Mouse (Mus musculus) heart, embryonic 14.5 days (tissue): Measurements from ENCODE around the gene Tanc1. TPM values are rescaled to one million over a fixed set of nuclear protein-coding genes. Genes with fewer than 3 reads are reported as not detected.

Source experiments
- ATAC-seq: fragments of 200-750 bp; cut with Nextera tagmentation; 2 replicates; pipeline ENCODE4 v1.8.0; 2017; ENCODE audit warnings: low read depth, moderate TSS enrichment; ENCODE audit not compliant: insufficient number of reproducible peaks, insufficient read depth, low FRiP score
- H3K27ac ChIP-seq, 2 experiments: fragments of 200-500 bp in 1 of 2; fragments of 300-500 bp in 1 of 2; sonication (generic) in 1 of 2; replicated peaks in 1 of 2; 2 replicates each; pipeline ENCODE4 v1.5.1; 2012 to 2014; ENCODE audit warnings: low read depth in 2 of 2, low read length in 2 of 2, control low read depth in 1 of 2, mild to moderate bottlenecking in 1 of 2, mixed read lengths in 1 of 2; ENCODE audit not compliant: control insufficient read depth in 1 of 2, insufficient read depth in 1 of 2
- H3K27me3 ChIP-seq: fragments of 300-500 bp; sonication (generic); 2 replicates; pipeline ENCODE4 v1.6.1; 2014; ENCODE audit warnings: mild to moderate bottlenecking, low read length, control low read depth; ENCODE audit not compliant: control insufficient read depth, insufficient read depth
- H3K36me3 ChIP-seq: fragments of 300-500 bp; sonication (generic); 2 replicates; pipeline ENCODE4 v1.6.1; 2014; ENCODE audit warnings: mild to moderate bottlenecking, control low read depth, low read length, mixed read lengths; ENCODE audit not compliant: control insufficient read depth, insufficient read depth
- H3K4me1 ChIP-seq, 2 experiments: fragments of 200-500 bp in 1 of 2; fragments of 300-500 bp in 1 of 2; sonication (generic) in 1 of 2; 2 replicates each; pipeline ENCODE4 v1.6.1; 2012 to 2014; ENCODE audit warnings: low read length in 2 of 2, control low read depth in 1 of 2, mixed read lengths in 1 of 2; ENCODE audit not compliant: control insufficient read depth in 2 of 2, insufficient read depth in 2 of 2
- H3K4me2 ChIP-seq: fragments of 300-500 bp; sonication (generic); 2 replicates; pipeline ENCODE4 v1.6.1; 2014; ENCODE audit warnings: mild to moderate bottlenecking, low read length
- H3K4me3 ChIP-seq, 2 experiments: fragments of 200-500 bp in 1 of 2; fragments of 300-500 bp in 1 of 2; sonication (generic) in 1 of 2; 2 replicates each; pipeline ENCODE4 v1.5.1; 2012 to 2014; ENCODE audit warnings: low read length in 2 of 2, mild to moderate bottlenecking in 2 of 2, control low read depth in 1 of 2, low read depth in 1 of 2, moderate library complexity in 1 of 2; ENCODE audit not compliant: control insufficient read depth in 1 of 2, insufficient read depth in 1 of 2
- H3K9ac ChIP-seq: fragments of 300-500 bp; sonication (generic); 2 replicates; pipeline ENCODE4 v1.6.1; 2014; ENCODE audit warnings: mild to moderate bottlenecking, low read length
- H3K9me3 ChIP-seq: fragments of 300-500 bp; sonication (generic); 2 replicates; pipeline ENCODE4 v1.6.1; 2016; ENCODE audit warnings: low read length, control low read depth; ENCODE audit not compliant: control insufficient read depth
- WGBS: fragments of 180-500 bp; shearing (Covaris S2); extraction: QIAGEN DNeasy Blood & Tissue Kit; methylation state at CpG from one replicate; pipeline ENCODE4 v1.1.7; 2014; 5-methylcytosine and 5-hydroxymethylcytosine counted together
- polyA plus RNA-seq: library from polyadenylated mRNA; unstranded; fragments of >200 nt; fragmentation: Nextera tagmentation; extraction: Ambion mirVana; gene quantifications from 2 replicates; pipeline ENCODE4 v1.2.1, GENCODE M21; 2014

Tanc1 gene
- polyA plus RNA-seq, 1 experiment from 2014 or later, result 27.2 TPM

- ATAC-seq, result no peak
- no peak overlapping the region; a peak in 1 of 4 replicates for H3K27ac ChIP-seq
- no peaks in the 10 kb centered on the region for H3K27me3 ChIP-seq
- H3K9ac ChIP-seq, result no peak overlapping the region
- H3K4me2 ChIP-seq, result no peak overlapping the region
- H3K36me3 ChIP-seq, result peaks cover 59% of the 10 kb centered on the region
- H3K4me3 ChIP-seq, result no peak overlapping the region
- peaks cover 0 to 12% of the 10 kb centered on the region in 2 experiments for H3K4me1 ChIP-seq
- WGBS, result 92% methylated on average over 7 of the region's 7 CpGs
- H3K9me3 ChIP-seq, result no peaks in the 10 kb centered on the region
Observed at GRCm38 (mm10) chr2:59810039-59810438, 198.2 kb downstream of the Tanc1 start.

GRCm38 (mm10) chr2:59811247-59811646 is 199.4 kb downstream of the Tanc1 start:
- no peak overlapping the region for H3K4me2 ChIP-seq
- H3K9ac ChIP-seq, result no peak overlapping the region
- H3K9me3 ChIP-seq, result no peaks in the 10 kb centered on the region
- WGBS, result 81% methylated on average over 1 of the region's 1 CpGs
- peaks cover 4 to 10% of the 10 kb centered on the region in 2 experiments; a peak in 3 of 4 replicates for H3K4me1 ChIP-seq
- H3K4me3 ChIP-seq, result no peak overlapping the region
- no peak for ATAC-seq
- 0 out of 4 replicates have a peak overlapping the region, but pooled peaks of 1 of the 2 experiments have one; percentile 16 for H3K27ac ChIP-seq
- H3K36me3 ChIP-seq, result peaks cover 67% of the 10 kb centered on the region
- H3K27me3 ChIP-seq, result no peaks in the 10 kb centered on the region

DNA sequence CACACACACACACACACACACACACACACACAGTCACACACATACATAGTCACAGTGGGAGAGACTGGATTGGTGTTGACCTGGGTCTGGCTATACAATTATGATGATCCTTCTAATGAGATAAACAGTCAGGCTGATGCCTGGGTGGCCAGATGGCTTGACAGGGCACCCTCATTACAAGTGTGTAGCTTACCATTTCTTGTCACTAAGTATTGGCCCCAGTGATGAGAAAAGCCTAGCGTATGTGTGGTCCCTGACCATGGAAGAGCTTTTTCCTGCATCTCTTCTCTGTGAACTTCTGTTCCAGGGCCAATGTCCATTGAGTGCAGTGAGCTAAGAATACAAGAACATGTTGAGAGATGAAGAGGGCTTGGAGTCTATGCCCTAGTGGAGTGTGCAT is 200.8 kb downstream of the Tanc1 start:
- Histone ChIP-seq H3K36me3 (peaks cover 66% of the 10 kb centered on the region), H3K4me1 (peaks cover 4 to 10% of the 10 kb centered on the region in 2 experiments; a peak in 3 of 4 replicates), H3K4me2 (no peak overlapping the region), H3K9me3 (no peaks in the 10 kb centered on the region), H3K27me3 (no peaks in the 10 kb centered on the region), H3K27ac (no peak overlapping the region), H3K4me3 (no peak overlapping the region), H3K9ac (no peak overlapping the region)
- no peak for ATAC-seq
- 87% methylated on average over 1 of the region's 1 CpGs for WGBS

GRCm38 (mm10) chr2:59813457-59813856 is 201.6 kb downstream of the Tanc1 start:
- 0 out of 2 replicates have a peak, but pooled peaks have one; percentile 18 for ATAC-seq
- Histone ChIP-seq H3K4me1 (peaks cover 4 to 10% of the 10 kb centered on the region in 2 experiments; a peak in 3 of 4 replicates), H3K27ac (no peak overlapping the region), H3K4me2 (no peak overlapping the region), H3K36me3 (peaks cover 66% of the 10 kb centered on the region), H3K4me3 (no peak overlapping the region), H3K27me3 (no peaks in the 10 kb centered on the region), H3K9me3 (no peaks in the 10 kb centered on the region), H3K9ac (no peak overlapping the region)
- 73% methylated on average over 13 of the region's 13 CpGs for WGBS

GRCm38 (mm10) chr2:59814997-59815396 is 203.2 kb downstream of the Tanc1 start:
- Histone ChIP-seq H3K9me3 (no peaks in the 10 kb centered on the region), H3K4me3 (no peak overlapping the region), H3K36me3 (peaks cover 72% of the 10 kb centered on the region), H3K27me3 (no peaks in the 10 kb centered on the region), H3K4me1 (peaks cover 4 to 10% of the 10 kb centered on the region in 2 experiments; a peak in 3 of 4 replicates), H3K27ac (no peak overlapping the region), H3K9ac (no peak overlapping the region), H3K4me2 (no peak overlapping the region)
- no peak for ATAC-seq
- WGBS, result 77% methylated on average over 8 of the region's 8 CpGs

- ATAC-seq, result no peak
- H3K36me3 ChIP-seq, result peaks cover 79% of the 10 kb centered on the region
- WGBS, result 98% methylated on average over 15 of the region's 15 CpGs
Observed at GRCm38 (mm10) chr2:59818663-59819062, 206.8 kb downstream of the Tanc1 start.

GRCm38 (mm10) chr2:59819415-59819814 is 207.6 kb downstream of the Tanc1 start:
- Histone ChIP-seq H3K4me3 (no peak overlapping the region), H3K4me1 (peaks cover 15 to 17% of the 10 kb centered on the region in 2 experiments), H3K27ac (no peak overlapping the region), H3K4me2 (no peak overlapping the region), H3K9ac (no peak overlapping the region), H3K36me3 (peaks cover 79% of the 10 kb centered on the region), H3K9me3 (no peaks in the 10 kb centered on the region), H3K27me3 (no peaks in the 10 kb centered on the region)
- WGBS, result 84% methylated on average over 6 of the region's 6 CpGs
- ATAC-seq, result no peak

More at GRCm38 (mm10) chr2:59818663-59819062, 206.8 kb downstream of the Tanc1 start:
- Histone ChIP-seq H3K9me3 (no peaks in the 10 kb centered on the region), H3K4me3 (no peak overlapping the region), H3K4me2 (no peak overlapping the region), H3K27ac (no peak overlapping the region), H3K4me1 (peaks cover 7 to 10% of the 10 kb centered on the region in 2 experiments), H3K9ac (no peak overlapping the region), H3K27me3 (no peaks in the 10 kb centered on the region)

DNA sequence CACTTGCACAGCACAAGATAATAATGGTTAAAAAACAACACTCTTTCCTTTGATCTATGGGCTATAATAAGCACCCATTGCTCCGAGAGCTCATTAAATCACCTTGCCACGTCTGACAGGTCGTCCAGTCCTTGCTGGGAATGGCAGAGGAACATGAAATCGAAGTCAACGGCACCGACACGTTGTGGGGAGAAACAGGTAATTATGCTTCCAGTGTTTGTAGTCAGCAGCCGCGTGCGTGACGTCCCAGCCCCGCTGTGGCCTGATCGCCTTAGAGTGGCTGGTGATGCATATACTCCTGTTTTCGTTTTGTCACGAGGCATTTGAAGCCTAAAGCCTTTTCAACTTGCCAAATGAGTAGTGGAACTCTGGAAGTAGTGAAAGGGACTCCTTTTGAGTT is 208.2 kb downstream of the Tanc1 start:
- no peak overlapping the region for H3K4me2 ChIP-seq
- H3K9ac ChIP-seq, result no peak overlapping the region
- no peak overlapping the region for H3K27ac ChIP-seq
- peaks cover 74% of the 10 kb centered on the region for H3K36me3 ChIP-seq
- H3K4me3 ChIP-seq, result no peak overlapping the region
- no peaks in the 10 kb centered on the region for H3K27me3 ChIP-seq
- ATAC-seq, result no peak
- peaks cover 21 to 24% of the 10 kb centered on the region in 2 experiments for H3K4me1 ChIP-seq
- no peaks in the 10 kb centered on the region for H3K9me3 ChIP-seq
- 85% methylated on average over 15 of the region's 15 CpGs for WGBS
